Mouse (Mus musculus): ENCODE results near the gene Zg16.

- TF ChIP-seq POLR2A (IDR thresholded peaks at IDR 0.05; ENCODE audit: insufficient read depth, low read length) = no peak
- TF ChIP-seq CTCF (IDR thresholded peaks at IDR 0.05; ENCODE audit: low read depth, low read length) = no peak
- no peak for TF ChIP-seq EP300 (IDR thresholded peaks at IDR 0.05; ENCODE audit: insufficient read depth, low read depth, low read length)
Measured at GRCm38 (mm10) chr7:127014320-127014719, 72.8 kb downstream of the Zg16 start, which contains the start of gene Mvp.

Data from ES-Bruce4 (cell line).